Mouse (Mus musculus) hindbrain, postnatal 0 days (tissue): Measurements from ENCODE around the gene Lpcat2b. TPM values are rescaled to one million over a fixed set of nuclear protein-coding genes. Genes with fewer than 3 reads are reported as not detected.

ENCODE experiments used
- ATAC-seq: fragments of 200-750 bp; cut with Nextera tagmentation; 2 replicates; pipeline ENCODE4 v1.8.0; 2017; ENCODE audit warnings: mild to moderate bottlenecking, moderate TSS enrichment, moderate library complexity
- DNase-seq: peaks from one replicate; pipeline ENCODE4 v3.0.0-alpha.2; 2015; ENCODE audit warnings: low spot score
- H3K27ac ChIP-seq: fragments of 300-500 bp; sonication (generic); 2 replicates; pipeline ENCODE4 v1.5.1; 2014; ENCODE audit warnings: mild to moderate bottlenecking
- H3K27me3 ChIP-seq: fragments of 300-500 bp; sonication (generic); 2 replicates; pipeline ENCODE4 v1.6.1; 2014; ENCODE audit warnings: low read length, mixed read lengths; ENCODE audit not compliant: insufficient read depth
- H3K36me3 ChIP-seq: fragments of 300-500 bp; sonication (generic); 2 replicates; pipeline ENCODE4 v1.6.1; 2014; ENCODE audit warnings: low read length, mixed read lengths; ENCODE audit not compliant: insufficient read depth
- H3K4me1 ChIP-seq: fragments of 300-500 bp; sonication (generic); 2 replicates; pipeline ENCODE4 v1.6.1; 2014; ENCODE audit warnings: antibody characterized with exemption, low read length, mixed read lengths; ENCODE audit not compliant: insufficient read depth
- H3K4me2 ChIP-seq: fragments of 300-500 bp; sonication (generic); 2 replicates; pipeline ENCODE4 v1.6.1; 2014; ENCODE audit warnings: low read depth, mild to moderate bottlenecking, low read length, moderate library complexity, mixed read lengths
- H3K4me3 ChIP-seq: fragments of 300-500 bp; sonication (generic); 2 replicates; pipeline ENCODE4 v1.5.1; 2014; ENCODE audit warnings: low read length
- H3K9ac ChIP-seq: fragments of 300-500 bp; sonication (generic); replicated peaks from 2 replicates; pipeline ENCODE4 v1.6.1; 2014; ENCODE audit warnings: mild to moderate bottlenecking, low read length, moderate library complexity, mixed read lengths
- H3K9me3 ChIP-seq: fragments of 300-500 bp; sonication (generic); 2 replicates; pipeline ENCODE4 v1.6.1; 2016; ENCODE audit warnings: low read length, mixed read lengths
- CTCF ChIP-seq: IDR thresholded peaks from 2 replicates; pipeline ENCODE4 v1.5.1; 2016; ENCODE audit warnings: antibody characterized with exemption, control low read depth, low read depth
- WGBS: fragments of 180-500 bp; shearing (Covaris S2); extraction: QIAGEN DNeasy Blood & Tissue Kit; methylation state at CpG from one replicate; pipeline ENCODE4 v1.1.7; 2014; 5-methylcytosine and 5-hydroxymethylcytosine counted together
- polyA plus RNA-seq: library from polyadenylated mRNA; unstranded; fragments of >200 nt; fragmentation: Nextera tagmentation; extraction: Ambion mirVana; gene quantifications from 2 replicates; pipeline ENCODE4 v1.2.1, GENCODE M21; 2015
- total RNA-seq: library from RNA; depleted of rRNA; stranded (reverse); fragments of >200 nt; gene quantifications from 2 replicates; pipeline ENCODE4 v1.2.3, GENCODE M21; 2014

The Lpcat2b gene
- total and polyA plus RNA-seq, 2 experiments from 2014 or later: not detected

- ATAC-seq (no peak), DNase-seq (no peak)
- no peak overlapping the region for H3K4me2 ChIP-seq
- H3K4me1 ChIP-seq: no peaks in the 10 kb centered on the region
- no peaks in the 10 kb centered on the region for H3K27me3 ChIP-seq
- 80% methylated on average over 5 of the region's 5 CpGs for WGBS
- no peaks in the 10 kb centered on the region for H3K36me3 ChIP-seq
- no peak overlapping the region for H3K4me3 ChIP-seq
- H3K9me3 ChIP-seq: no peaks in the 10 kb centered on the region
- no peak for TF ChIP-seq CTCF
- no peak overlapping the region for H3K27ac ChIP-seq
- H3K9ac ChIP-seq: no peak overlapping the region
Observed at GRCm38 (mm10) chr5:107441881-107442280, 10.5 kb downstream of the Lpcat2b start.

- DNase-seq (no peak), ATAC-seq (no peak)
- Histone ChIP-seq H3K27ac (no peak overlapping the region), H3K4me1 (no peaks in the 10 kb centered on the region), H3K4me2 (no peak overlapping the region), H3K9ac (no peak overlapping the region), H3K36me3 (no peaks in the 10 kb centered on the region), H3K4me3 (no peak overlapping the region), H3K9me3 (no peaks in the 10 kb centered on the region), H3K27me3 (no peaks in the 10 kb centered on the region)
- TF ChIP-seq CTCF: no peak
- 80% methylated on average over 4 of the region's 4 CpGs for WGBS
Observed at GRCm38 (mm10) chr5:107444251-107444650, 12.9 kb downstream of the Lpcat2b start.

- H3K9me3 ChIP-seq: no peaks in the 10 kb centered on the region
- DNase-seq (no peak), ATAC-seq (no peak)
- no peaks in the 10 kb centered on the region for H3K36me3 ChIP-seq
- 91% methylated on average over 4 of the region's 4 CpGs for WGBS
- H3K4me3 ChIP-seq: no peak overlapping the region
- no peak for TF ChIP-seq CTCF
- no peak overlapping the region for H3K9ac ChIP-seq
- no peak overlapping the region for H3K27ac ChIP-seq
- H3K27me3 ChIP-seq: no peaks in the 10 kb centered on the region
- H3K4me2 ChIP-seq: no peak overlapping the region
- no peaks in the 10 kb centered on the region for H3K4me1 ChIP-seq
Observed at GRCm38 (mm10) chr5:107447977-107448376, 16.6 kb downstream of the Lpcat2b start.

- Histone ChIP-seq H3K4me2 (no peak overlapping the region), H3K27ac (no peak overlapping the region), H3K9ac (no peak overlapping the region), H3K9me3 (no peaks in the 10 kb centered on the region), H3K27me3 (no peaks in the 10 kb centered on the region), H3K4me3 (no peak overlapping the region), H3K4me1 (no peaks in the 10 kb centered on the region), H3K36me3 (no peaks in the 10 kb centered on the region)
- ATAC-seq (no peak), DNase-seq (no peak)
- TF ChIP-seq CTCF: no peak
- WGBS: 89% methylated on average over 4 of the region's 4 CpGs
Observed at GRCm38 (mm10) chr5:107448784-107449183, 17.4 kb downstream of the Lpcat2b start.

- Histone ChIP-seq H3K9ac (no peak overlapping the region), H3K4me1 (no peaks in the 10 kb centered on the region)
- WGBS: 94% methylated on average over 5 of the region's 5 CpGs
Observed at GRCm38 (mm10) chr5:107449620-107450019, 18.3 kb downstream of the Lpcat2b start.

GRCm38 (mm10) chr5:107450299-107450698, 18.9 kb downstream of the Lpcat2b start:
- Histone ChIP-seq H3K9ac (no peak overlapping the region), H3K4me3 (no peak overlapping the region), H3K36me3 (no peaks in the 10 kb centered on the region), H3K27ac (no peak overlapping the region), H3K9me3 (no peaks in the 10 kb centered on the region), H3K4me1 (no peaks in the 10 kb centered on the region), H3K27me3 (no peaks in the 10 kb centered on the region), H3K4me2 (no peak overlapping the region)
- WGBS: 95% methylated on average over 5 of the region's 5 CpGs
- DNase-seq: no peak
- TF ChIP-seq CTCF: no peak
- no peak for ATAC-seq

More at GRCm38 (mm10) chr5:107449620-107450019, 18.3 kb downstream of the Lpcat2b start:
- Histone ChIP-seq H3K27ac (no peak overlapping the region), H3K4me3 (no peak overlapping the region), H3K27me3 (no peaks in the 10 kb centered on the region), H3K4me2 (no peak overlapping the region), H3K9me3 (no peaks in the 10 kb centered on the region), H3K36me3 (no peaks in the 10 kb centered on the region)
- no peak for ATAC-seq
- no peak for TF ChIP-seq CTCF
- DNase-seq: no peak

- Histone ChIP-seq H3K4me3 (no peak overlapping the region), H3K4me2 (no peak overlapping the region), H3K9me3 (no peaks in the 10 kb centered on the region), H3K36me3 (no peaks in the 10 kb centered on the region), H3K4me1 (no peaks in the 10 kb centered on the region), H3K27ac (no peak overlapping the region), H3K27me3 (no peaks in the 10 kb centered on the region), H3K9ac (no peak overlapping the region)
- ATAC-seq (no peak), DNase-seq (no peak)
- WGBS: 93% methylated on average over 4 of the region's 4 CpGs
- TF ChIP-seq CTCF: no peak
Observed at GRCm38 (mm10) chr5:107462147-107463076, 31.1 kb downstream of the Lpcat2b start.
